In the genomic region with DNA sequence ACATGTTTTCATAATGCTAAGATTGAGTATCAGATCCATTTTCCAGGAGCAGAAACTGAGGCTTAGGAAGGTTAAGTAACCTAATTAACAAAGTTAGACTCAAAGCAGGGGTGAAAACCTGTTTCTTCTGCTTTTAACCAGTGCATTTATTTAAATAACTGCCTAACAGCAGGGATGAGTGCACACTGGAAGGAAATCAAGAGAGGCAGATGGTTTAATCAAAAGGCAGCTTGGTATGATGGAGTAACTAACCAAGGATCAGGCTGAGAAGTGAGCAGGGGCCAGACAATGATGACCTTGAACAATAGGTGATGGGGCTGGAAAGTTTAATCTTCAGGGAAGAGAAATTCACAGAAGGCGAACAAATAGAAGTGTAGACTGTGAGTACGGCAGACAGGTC, we compare ENCODE assay signal across 27 mouse cellular contexts.
A peak's percentile ranks its signal among the peaks of the same experiment; 100 is the strongest.
DNase-seq lines count a peak whose midpoint lies in the region; ATAC-seq and TF ChIP-seq lines count a peak whose summit lies in the region.
"Had no signal": no experiment of that assay in that cellular context is flagged by ENCODE, and none has a peak within 500 bp of the region (broad histone marks: within the 10 kb centered on the region; RNA-seq: fewer than 3 reads in every experiment).

No protein-coding gene starts in this region.

- no peaks in the 10 kb centered on the region for H3K36me3 ChIP-seq in forebrain, postnatal 0 days (ENCODE audit: insufficient read depth)
- no peaks in the 10 kb centered on the region for H3K36me3 ChIP-seq in forebrain, embryonic 13.5 days (ENCODE audit: poor library complexity, severe bottlenecking)
- H3K36me3 ChIP-seq in midbrain, postnatal 0 days (ENCODE audit: insufficient read depth, low read length): no peaks in the 10 kb centered on the region
- H3K36me3 ChIP-seq in midbrain, embryonic 14.5 days (ENCODE audit: control insufficient read depth, insufficient read depth, low read length): no peaks in the 10 kb centered on the region
- H3K36me3 ChIP-seq: embryonic facial prominence, embryonic 13.5 days; limb, embryonic 15.5 days; midbrain, embryonic 15.5 days had no signal

- H3K9ac ChIP-seq in forebrain, postnatal 0 days: no peak overlapping the region
- no peak overlapping the region for H3K9ac ChIP-seq in forebrain, embryonic 13.5 days
- no peak overlapping the region for H3K9ac ChIP-seq in midbrain, postnatal 0 days (replicated peaks; ENCODE audit: low read length, poor library complexity, severe bottlenecking)
- no peak overlapping the region for H3K9ac ChIP-seq in midbrain, embryonic 14.5 days (replicated peaks; ENCODE audit: low read length)
- H3K9ac ChIP-seq: embryonic facial prominence, embryonic 13.5 days; hindbrain, embryonic 14.5 days; limb, embryonic 15.5 days; liver, embryonic 14.5 days; lung, embryonic 14.5 days; midbrain, embryonic 15.5 days had no signal

- TF ChIP-seq CTCF in forebrain, postnatal 0 days (IDR thresholded peaks at IDR 0.05; ENCODE audit: low read depth): no peak
- no peak for TF ChIP-seq CTCF in midbrain, postnatal 0 days (IDR thresholded peaks at IDR 0.05)

- no peaks in the 10 kb centered on the region for H3K27me3 ChIP-seq in forebrain, postnatal 0 days (ENCODE audit: insufficient read depth, low read length)
- no peaks in the 10 kb centered on the region for H3K27me3 ChIP-seq in forebrain, embryonic 13.5 days
- no peaks in the 10 kb centered on the region for H3K27me3 ChIP-seq in midbrain, postnatal 0 days (ENCODE audit: insufficient read depth, low read length)
- H3K27me3 ChIP-seq in midbrain, embryonic 14.5 days (ENCODE audit: control insufficient read depth, insufficient read depth, low read length): no peaks in the 10 kb centered on the region
- H3K27me3 ChIP-seq: embryonic facial prominence, embryonic 13.5 days; limb, embryonic 15.5 days; megakaryocyte, embryonic 14.5 days; midbrain, embryonic 15.5 days had no signal

- H3K4me3 ChIP-seq in forebrain, postnatal 0 days (ENCODE audit: low read depth, low read length): no peak overlapping the region
- no peak overlapping the region for H3K4me3 ChIP-seq in forebrain, embryonic 13.5 days
- H3K4me3 ChIP-seq in midbrain, postnatal 0 days (ENCODE audit: low read depth, low read length): no peak overlapping the region
- H3K4me3 ChIP-seq in midbrain, embryonic 14.5 days (replicated peaks; ENCODE audit: low read depth, low read length): no peak overlapping the region
- H3K4me3 ChIP-seq: embryonic facial prominence, embryonic 13.5 days; limb, embryonic 15.5 days; megakaryocyte, embryonic 14.5 days; midbrain, embryonic 15.5 days had no signal

- H3K9me3 ChIP-seq in forebrain, postnatal 0 days (ENCODE audit: low read length): no peaks in the 10 kb centered on the region
- no peaks in the 10 kb centered on the region for H3K9me3 ChIP-seq in forebrain, embryonic 13.5 days (replicated peaks)
- no peaks in the 10 kb centered on the region for H3K9me3 ChIP-seq in midbrain, postnatal 0 days (ENCODE audit: low read length)
- no peaks in the 10 kb centered on the region for H3K9me3 ChIP-seq in midbrain, embryonic 14.5 days (ENCODE audit: control insufficient read depth, low read length)
- H3K9me3 ChIP-seq: embryonic facial prominence, embryonic 13.5 days; limb, embryonic 15.5 days; megakaryocyte, embryonic 14.5 days; midbrain, embryonic 15.5 days had no signal

- peaks cover 15% of the 10 kb centered on the region; the same call in 1 of the 2 replicates for H3K4me1 ChIP-seq in forebrain, postnatal 0 days (ENCODE audit: insufficient read depth)
- H3K4me1 ChIP-seq in forebrain, embryonic 13.5 days: peaks cover 29% of the 10 kb centered on the region
- no peaks in the 10 kb centered on the region for H3K4me1 ChIP-seq in midbrain, postnatal 0 days (ENCODE audit: insufficient read depth, low read length)
- H3K4me1 ChIP-seq in midbrain, embryonic 14.5 days (ENCODE audit: control insufficient read depth, insufficient read depth, low read length): peaks cover 17% of the 10 kb centered on the region; the same call in 1 of the 2 replicates
- H3K4me1 ChIP-seq: megakaryocyte, embryonic 14.5 days had no signal

- 60% methylated on average over 2 of the region's 2 CpGs for WGBS in forebrain, postnatal 0 days
- WGBS in forebrain, embryonic 13.5 days: 75% methylated on average over 2 of the region's 2 CpGs
- WGBS in midbrain, postnatal 0 days: 87% methylated on average over 2 of the region's 2 CpGs
- 78% methylated on average over 2 of the region's 2 CpGs for WGBS in midbrain, embryonic 14.5 days

- no peak overlapping the region for H3K4me2 ChIP-seq in forebrain, postnatal 0 days (ENCODE audit: low read depth)
- no peak overlapping the region for H3K4me2 ChIP-seq in forebrain, embryonic 13.5 days
- H3K4me2 ChIP-seq in midbrain, postnatal 0 days (ENCODE audit: low read depth, low read length, poor library complexity, severe bottlenecking): no peak overlapping the region
- no peak overlapping the region for H3K4me2 ChIP-seq in midbrain, embryonic 14.5 days (ENCODE audit: low read length)
- H3K4me2 ChIP-seq: embryonic facial prominence, embryonic 13.5 days; hindbrain, embryonic 14.5 days; limb, embryonic 15.5 days; lung, embryonic 14.5 days; midbrain, embryonic 15.5 days had no signal

- peak; percentile 22 for DNase-seq in forebrain, postnatal 0 days
- peak; percentile 43 for DNase-seq in midbrain, postnatal 0 days (ENCODE audit: low spot score)
- DNase-seq in midbrain, embryonic 14.5 days: no peak
- DNase-seq in cerebellum, adult 18-20 months: peak; percentile 37 to 43
- peak; percentile 33 to 63 for DNase-seq in cerebellum, postnatal 14 days
- no peak for DNase-seq in right cerebral cortex, postnatal 36 days (ENCODE audit: low spot score in 2 of 2)
- DNase-seq in c-Kit-positive CD71-positive TER-119-positive erythroid progenitor cells, embryonic 14.5 days (ENCODE audit: low spot score): no peak
- DNase-seq: adrenal gland, adult 2 months; embryo, embryonic 11 days; gastrocnemius, postnatal 25 days; heart, adult 18-20 months; kidney, adult 2 months; left cerebral cortex, postnatal 4 days; lung, embryonic 14.5 days; thymus, adult 2 months; thymus, postnatal 4 days had no signal

- no peak overlapping the region for H3K27ac ChIP-seq in forebrain, postnatal 0 days (ENCODE audit: low read depth, low read length)
- H3K27ac ChIP-seq in forebrain, embryonic 13.5 days: no peak overlapping the region
- H3K27ac ChIP-seq in midbrain, postnatal 0 days (ENCODE audit: low read depth, low read length): no peak overlapping the region
- H3K27ac ChIP-seq in midbrain, embryonic 14.5 days (replicated peaks; ENCODE audit: low read depth, low read length): no peak overlapping the region
- H3K27ac ChIP-seq: embryonic facial prominence, embryonic 13.5 days; hindbrain, embryonic 14.5 days; kidney, postnatal 0 days; limb, embryonic 15.5 days; liver, embryonic 14.5 days; midbrain, embryonic 15.5 days; stomach, postnatal 0 days had no signal

- no peak for ATAC-seq in forebrain, postnatal 0 days
- ATAC-seq in forebrain, embryonic 13.5 days: no peak
- ATAC-seq in midbrain, postnatal 0 days (ENCODE audit: low FRiP score): no peak
- no peak for ATAC-seq in midbrain, embryonic 14.5 days (ENCODE audit: low FRiP score, low TSS enrichment)
- ATAC-seq: CD4-positive, CD25-positive, alpha-beta regulatory T cell, adult 4 months; forebrain, embryonic 16.5 days; midbrain, embryonic 15.5 days had no signal

Comparison
In these comparisons a context has a peak if more than half of its experiments do, and no peak if none do; other contexts are left out.
1. DNase-seq: peak in forebrain, postnatal 0 days (single experiment), midbrain, postnatal 0 days (single experiment), cerebellum, adult 18-20 months (2 of 2) and cerebellum, postnatal 14 days (2 of 2); none in midbrain, embryonic 14.5 days (single experiment), right cerebral cortex, postnatal 36 days (0 of 2) and c-Kit-positive CD71-positive TER-119-positive erythroid progenitor cells, embryonic 14.5 days (single experiment).